Mouse (Mus musculus) bone marrow, adult 2 months (tissue): ENCODE measurements around the gene Fez2. TPM values are rescaled to one million over a fixed set of nuclear protein-coding genes. Genes with fewer than 3 reads are reported as not detected.

Experiments
- H3K27ac ChIP-seq: fragments of 200-500 bp; 2 replicates; pipeline ENCODE4 v1.5.1; 2012; ENCODE audit warnings: low read depth, mild to moderate bottlenecking, control low read depth, inconsistent platforms, low read length; ENCODE audit not compliant: control insufficient read depth, poor library complexity, insufficient read depth
- H3K4me1 ChIP-seq: fragments of 200-500 bp; 2 replicates; pipeline ENCODE4 v1.6.1; 2011; ENCODE audit warnings: low read length; ENCODE audit not compliant: control insufficient read depth, insufficient read depth
- H3K4me3 ChIP-seq: fragments of 200-500 bp; replicated peaks from 2 replicates; pipeline ENCODE3; 2011; ENCODE audit warnings: mild to moderate bottlenecking, low read depth, low read length, control low read depth; ENCODE audit not compliant: control insufficient read depth
- CTCF ChIP-seq: fragments of 200-500 bp; IDR thresholded peaks from 2 replicates; pipeline ENCODE4 v1.5.1; 2011; ENCODE audit warnings: low read length, control low read depth; ENCODE audit not compliant: control insufficient read depth, insufficient read depth
- POLR2A ChIP-seq: fragments of 200-500 bp; IDR thresholded peaks from 2 replicates; pipeline ENCODE4 v1.6.1; 2011; ENCODE audit warnings: low read depth, mild to moderate bottlenecking, control low read depth, low read length, borderline replicate concordance; ENCODE audit not compliant: control insufficient read depth
- WGBS: fragments of 180-500 bp; shearing (Covaris S2); methylation state at CpG from one replicate; pipeline ENCODE4 v1.1.7; 2018; 5-methylcytosine and 5-hydroxymethylcytosine counted together
- polyA plus RNA-seq: library from polyadenylated mRNA; stranded (reverse); fragments of >200 nt; gene quantifications from 2 replicates; pipeline ENCODE4 v1.2.4, GENCODE M21; 2011; ENCODE audit warnings: low replicate concordance; ENCODE audit not compliant: missing spikeins, insufficient read depth, insufficient read length

Gene Fez2
- polyA plus RNA-seq, 1 experiment, result 14.9 TPM

GRCm38 (mm10) chr17:78403804-78404203 lies 14.1 kb downstream of the Fez2 start:
- TF ChIP-seq POLR2A (no peak), CTCF (no peak)
- no peaks in the 10 kb centered on the region for H3K4me1 ChIP-seq
- WGBS, result 86% methylated on average over 9 of the region's 9 CpGs

DNA sequence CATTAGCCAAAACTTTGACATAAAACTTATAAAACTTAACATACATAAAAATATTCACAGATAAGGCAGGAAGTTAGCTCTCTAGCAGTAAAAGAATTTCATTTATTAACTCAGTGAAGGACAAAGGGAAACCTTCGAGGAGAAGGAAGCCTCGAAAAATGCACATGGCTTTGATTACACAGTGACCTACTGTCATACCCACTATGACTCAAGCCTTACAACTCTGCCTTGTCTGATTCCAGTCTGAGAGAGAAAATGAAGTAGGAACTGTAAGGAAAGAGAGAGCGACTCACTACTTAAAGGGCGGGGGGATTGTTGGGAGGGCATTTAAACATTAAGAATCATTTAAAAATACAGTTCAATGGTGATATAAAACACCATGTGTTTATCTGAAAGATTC lies 14.7 kb downstream of the Fez2 start:
- no peak overlapping the region for H3K27ac ChIP-seq
- WGBS, result 82% methylated on average over 4 of the region's 4 CpGs
- H3K4me1 ChIP-seq, result no peaks in the 10 kb centered on the region
- no peak overlapping the region for H3K4me3 ChIP-seq
- TF ChIP-seq POLR2A, result no peak
- TF ChIP-seq CTCF, result no peak

More at GRCm38 (mm10) chr17:78403804-78404203, 14.1 kb downstream of the Fez2 start:
- Histone ChIP-seq H3K27ac (no peak overlapping the region), H3K4me3 (no peak overlapping the region)

- H3K27ac ChIP-seq, result no peak overlapping the region
- no peaks in the 10 kb centered on the region for H3K4me1 ChIP-seq
- no peak overlapping the region for H3K4me3 ChIP-seq
- TF ChIP-seq POLR2A (no peak), CTCF (no peak)
- WGBS, result 83% methylated on average over 6 of the region's 6 CpGs
Observed at GRCm38 (mm10) chr17:78402174-78402573, 15.8 kb downstream of the Fez2 start.

DNA sequence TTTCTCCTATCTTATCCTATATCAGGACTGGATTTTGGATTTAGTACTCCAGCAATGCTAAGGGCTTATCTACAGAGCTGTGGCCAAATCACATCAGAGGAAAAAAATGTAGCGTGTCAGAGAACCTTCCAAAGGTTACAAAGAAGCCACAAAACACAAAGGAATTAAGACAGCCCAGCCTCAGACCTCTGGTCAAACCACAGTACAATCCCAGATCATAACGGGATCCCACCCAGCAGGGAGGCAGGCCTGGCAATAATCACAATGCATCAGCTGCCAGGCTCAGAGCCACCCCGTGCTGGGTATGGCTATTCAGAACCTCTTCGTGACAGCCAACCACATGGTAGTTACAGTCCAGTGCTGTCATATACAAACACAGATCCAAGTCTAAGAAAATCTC lies 16.2 kb downstream of the Fez2 start:
- TF ChIP-seq POLR2A (no peak), CTCF (no peak)
- H3K27ac ChIP-seq, result no peak overlapping the region
- 82% methylated on average over 4 of the region's 4 CpGs for WGBS
- no peaks in the 10 kb centered on the region for H3K4me1 ChIP-seq
- no peak overlapping the region for H3K4me3 ChIP-seq

GRCm38 (mm10) chr17:78401311-78401710 lies 16.6 kb downstream of the Fez2 start:
- Histone ChIP-seq H3K27ac (no peak overlapping the region), H3K4me1 (no peaks in the 10 kb centered on the region), H3K4me3 (no peak overlapping the region)
- WGBS, result 82% methylated on average over 6 of the region's 6 CpGs
- TF ChIP-seq POLR2A (no peak), CTCF (no peak)

DNA sequence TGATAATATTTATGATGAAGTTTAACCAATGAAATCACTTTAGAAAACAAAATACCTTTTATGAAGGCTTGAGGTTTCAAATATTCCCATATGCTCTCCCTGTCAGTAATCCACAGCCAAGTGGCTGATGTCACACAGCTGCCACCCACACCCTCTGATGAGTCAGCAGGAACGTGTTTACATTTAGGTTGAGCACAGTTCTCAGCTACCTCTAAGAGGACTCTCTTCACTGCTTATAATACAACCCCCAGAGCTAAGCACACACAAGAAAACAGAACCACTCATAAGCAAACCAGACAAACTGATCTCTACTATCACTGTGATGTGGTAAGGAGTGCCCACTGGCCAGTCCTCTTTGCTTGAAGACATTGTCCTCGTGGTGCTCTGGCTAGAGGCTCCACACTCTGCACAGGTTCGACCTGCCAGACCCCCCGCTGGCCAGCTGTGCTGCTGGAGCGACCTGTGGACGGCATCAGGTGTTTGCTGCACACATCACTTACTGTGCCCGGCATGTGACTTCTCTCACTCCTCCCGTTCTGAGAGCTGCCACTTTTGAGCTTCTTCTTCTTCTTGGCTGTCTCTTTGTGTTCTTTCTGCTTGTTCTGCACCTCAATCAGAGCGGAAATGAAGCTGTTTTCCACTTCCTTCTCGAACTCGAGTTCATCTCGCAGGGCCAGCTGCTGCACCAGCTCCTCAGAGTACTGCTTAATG lies 17.7 kb downstream of the Fez2 start:
- WGBS, result 52% methylated on average over 12 of the region's 12 CpGs
- TF ChIP-seq POLR2A (no peak), CTCF (no peak)
- H3K4me3 ChIP-seq, result no peak overlapping the region
- H3K27ac ChIP-seq, result no peak overlapping the region
- no peaks in the 10 kb centered on the region for H3K4me1 ChIP-seq

DNA sequence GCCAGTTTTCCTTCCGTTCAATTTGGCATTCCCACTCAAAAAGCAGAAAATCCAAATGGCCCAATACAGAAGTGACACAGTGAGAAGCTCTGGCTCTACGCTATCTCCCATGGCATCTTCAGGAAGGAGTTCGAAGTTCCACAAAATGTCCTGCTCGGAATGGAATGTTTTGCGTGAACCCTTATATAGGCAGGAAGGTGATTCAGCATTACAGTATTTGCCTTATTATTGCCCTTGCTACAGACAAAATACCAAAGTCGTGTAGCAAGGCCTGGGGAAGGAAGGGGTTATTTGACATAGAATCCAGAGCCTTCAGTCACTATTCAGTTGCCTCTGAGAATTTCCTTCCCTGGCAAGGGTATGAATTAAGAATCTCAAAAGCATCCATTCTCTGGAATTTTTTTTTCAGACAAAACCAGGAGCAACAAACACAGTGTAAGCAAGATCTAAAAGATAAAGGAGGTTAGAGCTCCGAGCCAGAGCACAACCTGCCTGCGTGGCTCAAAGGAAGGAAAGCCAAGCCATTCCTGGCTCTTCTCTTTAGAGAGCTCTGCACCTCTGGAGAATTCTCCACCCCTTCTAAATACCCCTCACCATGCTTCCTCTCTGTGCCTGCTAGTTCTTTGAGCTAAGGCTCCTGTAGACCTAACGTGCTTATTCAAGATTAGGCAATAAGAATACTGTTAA lies 25.4 kb downstream of the Fez2 start:
- H3K4me1 ChIP-seq, result no peaks in the 10 kb centered on the region
- H3K4me3 ChIP-seq, result no peak overlapping the region
- TF ChIP-seq CTCF, result no peak
- TF ChIP-seq POLR2A, result no peak
- no peak overlapping the region for H3K27ac ChIP-seq
- 77% methylated on average over 9 of the region's 9 CpGs for WGBS

- TF ChIP-seq POLR2A, result no peak
- TF ChIP-seq CTCF, result no peak
- Histone ChIP-seq H3K4me3 (no peak overlapping the region), H3K27ac (no peak overlapping the region), H3K4me1 (no peaks in the 10 kb centered on the region)
- 84% methylated on average over 5 of the region's 5 CpGs for whole genome bisulfite sequencing
Observed at GRCm38 (mm10) chr17:78389573-78389972, 28.4 kb downstream of the Fez2 start.
